Mouse (Mus musculus) ES-E14 (cell line): Measurements from ENCODE around the gene Hist1h1e.
"Not testable (repeated sequence)": the region's sequence is repeated elsewhere in the genome, so short reads cannot be mapped to it uniquely, and the experiment has no call there.

Source experiments
- HCFC1 ChIP-seq: IDR thresholded peaks from 2 replicates; pipeline ENCODE4 v1.6.1; 2012; ENCODE audit warnings: low read length, inconsistent platforms, borderline replicate concordance; ENCODE audit not compliant: insufficient read depth
- MAFK ChIP-seq: IDR thresholded peaks from 2 replicates; pipeline ENCODE4 v1.6.1; 2014; ENCODE audit warnings: mild to moderate bottlenecking, low read depth, low read length, inconsistent platforms; ENCODE audit not compliant: insufficient read depth
- ZC3H11A ChIP-seq: IDR thresholded peaks from 2 replicates; pipeline ENCODE4 v1.6.1; 2012; ENCODE audit warnings: low read depth, mild to moderate bottlenecking, inconsistent platforms, low read length, borderline replicate concordance

- not testable (repeated sequence) for TF ChIP-seq MAFK, HCFC1, ZC3H11A
These were observed 49.1 kb downstream of the Hist1h1e start for GRCm38 (mm10) chr13:23573034-23573897.
